Mouse (Mus musculus) brain, embryonic 14.5 days (tissue): ENCODE results near the gene Mipep.

Experiments
- CTCF ChIP-seq: fragments of 200-500 bp; IDR thresholded peaks from 2 replicates; pipeline ENCODE4 v1.5.1; 2012; ENCODE audit warnings: inconsistent platforms, mild to moderate bottlenecking, moderate library complexity, borderline replicate concordance; ENCODE audit not compliant: insufficient read depth, insufficient read length; ENCODE audit errors: extremely low read depth
- POLR2A ChIP-seq: fragments of 200-500 bp; IDR thresholded peaks from 2 replicates; pipeline ENCODE4 v1.6.1; 2012; ENCODE audit warnings: mild to moderate bottlenecking, inconsistent platforms, borderline replicate concordance; ENCODE audit not compliant: poor library complexity, insufficient read depth, insufficient read length, severe bottlenecking; ENCODE audit errors: extremely low read depth

GRCm38 (mm10) chr14:60771057-60771456 lies 13.3 kb upstream of the Mipep start:
- TF ChIP-seq CTCF (peak; percentile 74), POLR2A (no peak)
